Mouse (Mus musculus): ENCODE measurements around the gene Gpx2.

The Gpx2 gene

GRCm38 (mm10) chr12:76795350-76795749, at the start of gene Gpx2:
TSS of gene Gpx2 (minus strand) at chr12:76795554.
- peak; percentile 66 for DNase-seq

GRCm38 (mm10) chr12:76844346-76845061, 49.1 kb upstream of the Gpx2 start:
- DNase-seq, result no peak

DNA sequence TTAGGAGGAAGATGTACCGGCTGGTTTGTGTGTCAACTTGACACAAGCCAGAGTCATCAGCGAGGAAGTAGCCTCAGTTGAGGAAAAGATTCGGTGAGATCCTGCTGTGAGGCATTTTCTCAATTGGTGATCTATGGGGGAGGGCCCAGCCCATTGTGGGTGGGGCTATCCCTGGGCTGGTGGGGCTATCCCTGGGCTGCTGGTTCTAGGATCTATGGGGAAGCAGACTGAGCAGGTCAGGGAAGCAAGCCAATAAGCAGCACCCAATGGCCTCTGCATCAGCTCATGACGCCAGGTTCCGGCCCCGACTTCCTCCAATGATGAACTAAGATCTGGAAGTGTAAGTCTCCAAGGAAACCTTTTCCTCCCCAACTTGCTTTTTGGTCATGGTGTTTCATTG, 44.7 kb upstream of the Gpx2 start:
- DNase-seq, result no peak

DNA sequence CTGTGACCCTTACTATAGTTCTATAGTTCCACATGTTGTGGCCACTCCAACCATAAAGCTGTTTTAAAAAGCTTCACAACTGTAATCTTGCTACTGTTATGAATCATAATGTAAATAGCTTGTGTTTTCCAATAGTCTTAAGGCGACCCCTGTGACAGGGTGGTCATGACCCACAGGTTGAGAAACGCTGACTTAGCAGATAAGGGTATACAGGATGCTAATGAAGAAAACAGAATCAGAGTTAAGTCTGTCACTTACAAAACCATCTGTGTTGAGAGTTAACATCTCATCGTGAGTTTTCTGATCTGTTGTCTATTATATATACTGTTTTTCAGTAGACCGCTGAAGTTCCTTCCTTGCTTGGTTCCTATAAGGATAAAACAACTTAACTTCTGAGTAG, 43.9 kb upstream of the Gpx2 start:
- no peak for DNase-seq

GRCm38 (mm10) chr12:76837844-76838650, 42.7 kb upstream of the Gpx2 start:
- no peak for DNase-seq

GRCm38 (mm10) chr12:76837101-76837843, 41.9 kb upstream of the Gpx2 start:
- DNase-seq, result peak; percentile 98

GRCm38 (mm10) chr12:76832704-76833103, 37.4 kb upstream of the Gpx2 start:
- DNase-seq, result peak; percentile 53

DNA sequence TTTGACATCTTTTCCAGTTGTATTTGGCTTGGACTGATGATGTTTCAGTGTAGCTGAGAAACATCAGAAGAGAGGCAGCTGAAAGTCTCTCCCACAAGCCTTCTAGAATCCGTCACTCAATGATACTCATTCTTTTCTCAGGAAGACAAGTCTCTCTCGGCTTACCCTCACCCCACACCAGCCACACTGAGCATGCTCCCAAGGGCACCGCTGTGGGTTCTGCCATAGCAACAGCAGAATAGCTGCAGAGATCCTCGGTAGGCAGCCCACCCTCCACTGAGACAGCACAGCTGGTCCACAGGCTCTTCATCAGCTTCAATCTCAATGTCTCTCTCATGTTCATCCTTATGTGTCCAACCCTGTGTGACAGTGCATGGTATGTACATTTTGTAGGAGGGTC, 29.9 kb upstream of the Gpx2 start:
- no peak for DNase-seq

DNA sequence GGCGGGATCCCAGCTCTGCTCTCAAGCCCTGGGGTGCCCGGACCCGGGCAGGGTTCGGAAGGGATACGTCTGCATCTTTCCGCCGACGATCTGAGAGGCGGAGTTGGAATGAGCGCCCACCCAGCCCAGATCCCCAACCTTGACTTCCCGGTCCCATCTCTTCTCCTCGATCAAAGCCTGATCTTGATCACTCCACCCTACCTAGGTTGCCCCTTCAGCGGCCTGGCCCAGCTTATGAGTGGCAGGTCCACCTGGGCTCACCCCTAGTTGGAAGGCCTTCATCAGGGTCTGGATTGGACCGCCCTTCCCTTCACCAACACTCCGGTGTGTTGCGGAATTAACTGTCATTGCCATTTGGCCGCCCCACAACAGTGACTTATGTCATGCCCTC, 27.3 kb upstream of the Gpx2 start, which contains the start of gene Rab15:
Gene Rab15, minus strand, starts transcription at position 258 of the 391 bp plus-strand sequence.
- no peak for DNase-seq

- no peak for DNase-seq
Observed at GRCm38 (mm10) chr12:76822002-76822650, 26.8 kb upstream of the Gpx2 start.

GRCm38 (mm10) chr12:76820615-76821014, 25.3 kb upstream of the Gpx2 start:
- no peak for DNase-seq

GRCm38 (mm10) chr12:76819816-76820215, 24.5 kb upstream of the Gpx2 start:
- no peak for DNase-seq

GRCm38 (mm10) chr12:76818908-76819307, 23.6 kb upstream of the Gpx2 start:
- no peak for DNase-seq

- peak; percentile 81 for DNase-seq
Observed at GRCm38 (mm10) chr12:76818120-76818519, 22.8 kb upstream of the Gpx2 start.

GRCm38 (mm10) chr12:76817176-76817575, 21.8 kb upstream of the Gpx2 start:
- no peak for DNase-seq

- no peak for DNase-seq
Observed at GRCm38 (mm10) chr12:76816720-76817119, 21.4 kb upstream of the Gpx2 start.

GRCm38 (mm10) chr12:76814120-76814519, 18.8 kb upstream of the Gpx2 start:
- no peak for DNase-seq

DNA sequence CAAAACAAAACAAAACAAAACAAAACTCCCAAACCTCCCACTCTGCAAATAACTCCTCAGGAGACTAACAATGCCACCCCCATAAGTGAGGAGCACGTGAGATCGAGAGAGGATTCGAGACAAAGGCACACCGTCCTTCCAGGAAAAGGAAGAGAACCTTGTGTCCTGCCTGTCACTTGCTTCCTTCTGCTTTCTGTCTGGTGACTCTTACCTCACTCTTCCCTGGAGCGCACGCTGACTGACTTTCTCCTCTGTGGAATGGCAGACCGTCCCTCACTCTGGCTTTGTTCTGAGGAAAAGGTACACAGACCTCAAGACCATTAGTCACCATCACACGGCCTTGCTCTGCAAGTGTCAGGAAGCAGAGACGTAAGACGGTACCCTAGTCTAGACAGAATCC, 18.2 kb upstream of the Gpx2 start:
- DNase-seq, result no peak

DNA sequence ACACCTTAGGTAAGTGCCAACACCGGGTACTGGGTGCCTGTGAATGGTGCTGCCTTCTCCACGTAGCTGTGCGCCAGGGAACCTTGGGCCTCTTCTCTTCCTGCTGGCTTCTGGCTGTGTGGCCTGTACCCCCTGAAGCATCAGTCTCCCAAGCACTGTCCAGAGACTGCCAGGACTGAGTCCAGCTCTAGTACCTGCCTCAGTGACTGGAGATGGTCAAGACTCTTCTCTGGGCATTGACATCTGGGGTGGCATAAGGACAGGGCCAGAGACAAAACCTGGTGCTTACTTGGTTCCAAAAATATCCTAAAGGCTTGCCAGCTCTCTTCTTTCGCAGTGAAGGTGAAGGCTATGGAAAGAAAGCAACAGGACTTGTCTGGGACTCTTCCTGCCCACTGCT, 15.7 kb upstream of the Gpx2 start:
- DNase-seq, result no peak

- no peak for DNase-seq
Observed at GRCm38 (mm10) chr12:76810491-76810890, 15.1 kb upstream of the Gpx2 start.

DNA sequence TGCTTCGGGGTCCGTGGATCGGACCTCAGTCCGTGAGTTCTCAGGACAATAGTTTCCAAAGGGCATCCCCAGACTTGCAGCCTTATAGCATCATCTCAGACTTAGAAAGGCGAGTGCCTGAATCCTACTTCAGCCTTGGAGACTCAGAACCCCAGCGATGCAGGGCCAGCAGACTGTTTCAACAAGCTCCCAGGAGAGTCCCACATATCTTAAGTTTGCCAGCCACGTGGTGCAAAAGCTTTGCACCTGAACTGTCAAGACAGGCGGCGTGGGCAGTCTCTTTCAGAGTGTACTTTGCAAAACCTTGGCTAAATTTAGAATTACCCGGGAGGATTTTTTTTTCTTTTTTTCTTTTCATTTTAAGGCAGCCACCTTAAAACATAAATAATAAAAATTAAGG, 12.4 kb upstream of the Gpx2 start:
- no peak for DNase-seq

- DNase-seq, result no peak
Observed at GRCm38 (mm10) chr12:76805056-76805811, 9.9 kb upstream of the Gpx2 start.

Measured in lung, postnatal 36 days (tissue).